Mouse (Mus musculus) naive thymus-derived CD4-positive, alpha-beta T cell, adult 5 months (primary cell): ENCODE data around the gene Olfr310. TPM values are rescaled to one million over a fixed set of nuclear protein-coding genes. Genes with fewer than 3 reads are reported as not detected.

Source experiments
- polyA plus RNA-seq: library from polyadenylated mRNA; unstranded; fragments of 100-300 nt; shearing (Covaris generic); gene quantifications from one replicate; pipeline ENCODE4 v1.2.1, GENCODE M21; 2017

The Olfr310 gene
- not detected for polyA plus RNA-seq

DNA sequence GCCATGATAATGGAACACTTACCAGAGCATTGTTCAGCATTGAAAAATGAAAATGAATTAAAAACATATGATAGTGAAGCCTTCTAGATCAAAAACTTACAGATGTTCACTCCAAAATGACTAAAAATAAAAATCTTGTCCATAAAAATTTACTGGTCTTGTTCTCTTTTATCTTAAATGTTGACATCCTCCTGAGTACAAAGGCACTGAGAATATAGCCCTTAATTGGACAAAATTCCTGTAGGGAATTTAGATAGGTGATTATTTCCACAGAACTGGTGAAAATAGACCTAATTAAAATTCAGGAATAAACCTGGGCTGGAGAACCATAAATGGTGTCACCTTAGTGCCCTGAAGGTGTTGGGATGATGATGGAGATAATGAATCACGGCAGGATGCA, at the start of gene Olfr310:
Gene Olfr310, minus strand, starts transcription at position 101 of the 400 bp plus-strand sequence.

DNA sequence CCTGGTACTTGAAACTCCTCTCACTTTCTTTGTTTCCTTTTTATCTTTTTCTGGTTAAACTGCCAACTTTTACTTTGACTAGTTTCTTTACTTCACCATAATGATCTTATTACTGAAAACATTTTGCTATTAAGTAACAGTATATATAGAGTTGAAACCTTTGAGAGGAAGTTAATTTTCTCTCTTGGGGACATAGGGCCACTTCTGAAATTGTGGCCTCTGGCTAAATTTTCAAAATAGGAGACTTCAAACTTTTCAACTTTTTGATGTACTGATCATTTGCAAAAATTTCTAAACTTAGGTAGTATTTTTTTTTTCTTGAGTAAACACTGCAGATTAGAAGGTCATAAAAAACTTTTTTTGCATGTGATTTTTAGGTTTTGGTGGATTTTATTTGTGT, 48.6 kb upstream of the Olfr310 start, which contains the start of gene Olfr308:
Gene Olfr308, minus strand, starts transcription at position 101 of the 400 bp plus-strand sequence.

DNA sequence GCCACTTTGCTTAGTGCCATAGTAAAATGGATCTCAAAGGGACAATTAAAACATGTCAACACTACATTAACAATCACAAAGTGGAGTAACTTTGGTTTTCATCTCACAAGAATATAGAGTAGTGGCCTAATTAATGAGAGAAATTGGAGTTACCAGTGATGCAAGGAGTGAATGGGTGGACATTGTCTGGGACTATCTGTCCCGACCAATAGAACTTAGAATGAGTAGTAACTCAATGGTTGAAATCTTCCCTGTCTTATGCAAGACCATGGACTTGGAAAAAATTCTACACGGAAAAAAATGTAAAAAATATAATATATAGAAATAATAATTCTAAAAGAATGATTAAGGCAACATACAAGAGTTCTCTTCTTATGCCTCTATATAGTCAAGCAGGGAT, 36.6 kb upstream of the Olfr310 start, which contains the start of gene Olfr309:
Gene Olfr309, minus strand, starts transcription at position 101 of the 400 bp plus-strand sequence.

DNA sequence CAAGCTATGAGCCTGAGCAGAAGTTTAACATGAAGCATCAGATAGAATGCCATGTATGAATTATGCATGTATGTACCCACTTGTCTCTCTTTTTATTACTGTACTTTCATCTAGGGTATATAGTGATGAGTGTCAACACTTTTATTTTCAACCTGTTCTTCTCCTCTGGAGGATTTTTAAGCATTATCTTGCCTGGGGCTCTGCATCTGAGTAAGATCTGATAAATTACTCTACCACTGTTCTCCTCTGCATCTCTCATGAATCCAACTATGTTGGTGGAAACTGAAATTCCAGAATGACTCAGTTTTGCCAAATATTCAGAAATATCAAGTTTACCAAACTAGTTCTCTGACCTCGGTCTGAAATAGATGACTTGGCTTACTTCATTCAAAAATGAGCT, 30.8 kb downstream of the Olfr310 start, which contains the start of gene Vmn2r76:
Gene Vmn2r76, minus strand, starts transcription at position 101 of the 400 bp plus-strand sequence.

Other genes starting within 250 kb of the Olfr310 start
- not detected for gene Vmn2r75, start 105.4 kb downstream of the Olfr310 start, polyA plus RNA-seq
- gene Vmn2r76, start 30.9 kb downstream of the Olfr310 start, polyA plus RNA-seq: 0.07 TPM
- not detected for gene Olfr309, start 36.5 kb upstream of the Olfr310 start, polyA plus RNA-seq
- not detected for gene Olfr308, start 48.5 kb upstream of the Olfr310 start, polyA plus RNA-seq
- gene Olfr307, start 60.4 kb upstream of the Olfr310 start, polyA plus RNA-seq: not detected
- gene Olfr305, start 89.8 kb upstream of the Olfr310 start, polyA plus RNA-seq: not detected
- gene Olfr304, start 109.5 kb upstream of the Olfr310 start, polyA plus RNA-seq: not detected
- not detected for gene Olfr303, start 120.6 kb upstream of the Olfr310 start, polyA plus RNA-seq
- gene Olfr301, start 126.7 kb upstream of the Olfr310 start, polyA plus RNA-seq: not detected
- not detected for gene Olfr299, start 182.7 kb upstream of the Olfr310 start, polyA plus RNA-seq
- not detected for gene Olfr298, start 215.3 kb upstream of the Olfr310 start, polyA plus RNA-seq
- not detected for gene Olfr297, start 242.8 kb upstream of the Olfr310 start, polyA plus RNA-seq